In genomic region chr11:79805981-79806415, GRCm38 (mm10) we compare ENCODE assay signal across 9 mouse cellular contexts.
A peak's percentile ranks its signal among the peaks of the same experiment; 100 is the strongest.
DNase-seq lines count a peak whose midpoint lies in the region; ATAC-seq and TF ChIP-seq lines count a peak whose summit lies in the region.
"Had no signal": no experiment of that assay in that cellular context is flagged by ENCODE, and none has a peak within 500 bp of the region (broad histone marks: within the 10 kb centered on the region; RNA-seq: fewer than 3 reads in every experiment).

No protein-coding gene starts in this region.

- peaks cover 45% of the 10 kb centered on the region for H3K4me1 ChIP-seq in intestine, embryonic 14.5 days (replicated peaks; ENCODE audit: control insufficient read depth, insufficient read depth, low read length)
- H3K4me1 ChIP-seq in intestine, postnatal 0 days (replicated peaks; ENCODE audit: control insufficient read depth, insufficient read depth, low read length): no peaks in the 10 kb centered on the region
- H3K4me1 ChIP-seq in hindbrain, embryonic 16.5 days (ENCODE audit: control insufficient read depth, insufficient read depth, low read depth, low read length): peaks cover 14% of the 10 kb centered on the region
- H3K4me1 ChIP-seq in midbrain, embryonic 14.5 days (ENCODE audit: control insufficient read depth, insufficient read depth, low read length): no peaks in the 10 kb centered on the region

- H3K4me3 ChIP-seq in intestine, embryonic 14.5 days (ENCODE audit: low read depth, low read length): no peak overlapping the region
- no peak overlapping the region for H3K4me3 ChIP-seq in intestine, postnatal 0 days (ENCODE audit: low read depth, low read length)
- no peak overlapping the region for H3K4me3 ChIP-seq in hindbrain, embryonic 16.5 days (ENCODE audit: low read length)
- H3K4me3 ChIP-seq in midbrain, embryonic 14.5 days (replicated peaks; ENCODE audit: low read depth, low read length): no peak overlapping the region
- H3K4me3 ChIP-seq: erythroblast, embryonic 14.5 days had no signal

- peak overlapping the region; percentile 79 for H3K27ac ChIP-seq in intestine, embryonic 14.5 days (ENCODE audit: low read depth)
- H3K27ac ChIP-seq in intestine, postnatal 0 days (ENCODE audit: low read depth, low read length): no peak overlapping the region
- peak overlapping the region; percentile 25; the same call in 1 of the 2 replicates for H3K27ac ChIP-seq in hindbrain, embryonic 16.5 days (ENCODE audit: low read depth, low read length)
- no peak overlapping the region for H3K27ac ChIP-seq in midbrain, embryonic 14.5 days (replicated peaks; ENCODE audit: low read depth, low read length)

- H3K27me3 ChIP-seq in intestine, embryonic 14.5 days (replicated peaks; ENCODE audit: control insufficient read depth, insufficient read depth, low read length): no peaks in the 10 kb centered on the region
- H3K27me3 ChIP-seq in intestine, postnatal 0 days (replicated peaks; ENCODE audit: control insufficient read depth, insufficient read depth, low read length): no peaks in the 10 kb centered on the region
- H3K27me3 ChIP-seq in hindbrain, embryonic 16.5 days (replicated peaks; ENCODE audit: control insufficient read depth, insufficient read depth, low read length): no peaks in the 10 kb centered on the region
- H3K27me3 ChIP-seq in midbrain, embryonic 14.5 days (ENCODE audit: control insufficient read depth, insufficient read depth, low read length): no peaks in the 10 kb centered on the region

- ATAC-seq in intestine, embryonic 14.5 days (replicated peaks; ENCODE audit: low FRiP score, low TSS enrichment, low read depth): peak; percentile 47; the same call in 1 of the 2 replicates
- no peak for ATAC-seq in intestine, postnatal 0 days
- ATAC-seq in hindbrain, embryonic 16.5 days: peak; percentile 27; the same call in 1 of the 2 replicates
- ATAC-seq in midbrain, embryonic 14.5 days (ENCODE audit: low FRiP score, low TSS enrichment): no peak

- H3K9me3 ChIP-seq in intestine, embryonic 14.5 days (ENCODE audit: control insufficient read depth, low read length): no peaks in the 10 kb centered on the region
- H3K9me3 ChIP-seq in intestine, postnatal 0 days (ENCODE audit: control insufficient read depth): no peaks in the 10 kb centered on the region
- no peaks in the 10 kb centered on the region for H3K9me3 ChIP-seq in hindbrain, embryonic 16.5 days (ENCODE audit: control insufficient read depth, low read length)
- H3K9me3 ChIP-seq in midbrain, embryonic 14.5 days (ENCODE audit: control insufficient read depth, low read length): no peaks in the 10 kb centered on the region

- DNase-seq in intestine, embryonic 14.5 days (ENCODE audit: low spot score): peak; percentile 56
- DNase-seq in gastrocnemius, adult 8-10 months (ENCODE audit: low spot score in 2 of 2): peak; percentile 51 to 65
- peak; percentile 49 for DNase-seq in midbrain, embryonic 14.5 days
- DNase-seq in thymus, postnatal 10 days (ENCODE audit: low spot score in 2 of 2): no peak
- no peak for DNase-seq in testis, postnatal 10 days (ENCODE audit: low spot score)
- no peak for DNase-seq in B cell, adult 2 months

- H3K4me2 ChIP-seq in intestine, embryonic 14.5 days (ENCODE audit: low read length): no peak overlapping the region
- H3K4me2 ChIP-seq in intestine, postnatal 0 days (replicated peaks; ENCODE audit: low read depth): no peak overlapping the region
- no peak overlapping the region for H3K4me2 ChIP-seq in hindbrain, embryonic 16.5 days (ENCODE audit: low read length)
- H3K4me2 ChIP-seq in midbrain, embryonic 14.5 days (ENCODE audit: low read length): no peak overlapping the region

- H3K9ac ChIP-seq in intestine, embryonic 14.5 days (ENCODE audit: low read length): peak overlapping the region; percentile 16; the same call in 1 of the 2 replicates
- H3K9ac ChIP-seq in intestine, postnatal 0 days (ENCODE audit: low read depth, low read length): no peak overlapping the region
- H3K9ac ChIP-seq in hindbrain, embryonic 16.5 days (ENCODE audit: low read depth, low read length): no peak overlapping the region
- no peak overlapping the region for H3K9ac ChIP-seq in midbrain, embryonic 14.5 days (replicated peaks; ENCODE audit: low read length)

- no peaks in the 10 kb centered on the region for H3K36me3 ChIP-seq in intestine, embryonic 14.5 days (ENCODE audit: control insufficient read depth, insufficient read depth, low read length)
- H3K36me3 ChIP-seq in intestine, postnatal 0 days (ENCODE audit: control insufficient read depth, insufficient read depth): no peaks in the 10 kb centered on the region
- no peaks in the 10 kb centered on the region for H3K36me3 ChIP-seq in hindbrain, embryonic 16.5 days (ENCODE audit: control insufficient read depth, insufficient read depth, low read length)
- no peaks in the 10 kb centered on the region for H3K36me3 ChIP-seq in midbrain, embryonic 14.5 days (ENCODE audit: control insufficient read depth, insufficient read depth, low read length)

- 27% methylated on average over 10 of the region's 10 CpGs for WGBS in intestine, embryonic 14.5 days
- WGBS in intestine, postnatal 0 days: 57% methylated on average over 10 of the region's 10 CpGs
- WGBS in hindbrain, embryonic 16.5 days: 37% methylated on average over 10 of the region's 10 CpGs
- 47% methylated on average over 10 of the region's 10 CpGs for WGBS in midbrain, embryonic 14.5 days

- TF ChIP-seq CTCF in intestine, postnatal 0 days (IDR thresholded peaks at IDR 0.05; ENCODE audit: low read depth): no peak

Comparison
In these comparisons a context has a peak if more than half of its experiments do, and no peak if none do; other contexts are left out.
1. ATAC-seq: peak in intestine, embryonic 14.5 days (single experiment) and hindbrain, embryonic 16.5 days (single experiment); none in intestine, postnatal 0 days (single experiment) and midbrain, embryonic 14.5 days (single experiment).
2. H3K27ac ChIP-seq: peak in intestine, embryonic 14.5 days (single experiment) and hindbrain, embryonic 16.5 days (single experiment); none in intestine, postnatal 0 days (single experiment) and midbrain, embryonic 14.5 days (single experiment).
3. DNase-seq: peak in intestine, embryonic 14.5 days (single experiment), gastrocnemius, adult 8-10 months (2 of 2) and midbrain, embryonic 14.5 days (single experiment); none in thymus, postnatal 10 days (0 of 2), testis, postnatal 10 days (single experiment) and B cell, adult 2 months (0 of 2).